Mouse (Mus musculus): ENCODE measurements around the gene Glis3. TPM values are rescaled to one million over a fixed set of nuclear protein-coding genes. Genes with fewer than 3 reads are reported as not detected.
A peak's percentile ranks its signal among the peaks of the same experiment; 100 is the strongest.

Gene Glis3
- total RNA-seq, 2 experiments from 2014 or later: 0.61 to 1.2 TPM

DNA sequence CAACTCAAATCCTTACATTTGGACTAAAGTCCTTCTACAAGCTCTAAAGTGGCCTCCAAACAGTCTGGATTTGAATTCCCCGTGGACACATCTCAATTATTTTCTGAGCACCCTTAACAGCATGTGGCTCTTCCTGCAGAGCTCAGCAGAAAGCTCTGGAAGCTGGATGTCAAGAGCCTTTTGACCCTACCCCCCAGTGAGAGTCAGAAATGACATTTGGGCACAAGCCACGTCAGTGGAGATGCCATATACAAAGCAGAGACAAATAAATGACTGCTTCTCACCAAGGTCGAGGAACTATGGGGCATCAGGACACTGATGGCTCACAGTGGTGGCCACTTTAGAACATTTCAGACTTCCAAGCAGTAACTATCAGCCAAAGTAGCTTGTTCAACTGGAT is 146.3 kb downstream of the Glis3 start:
- intact Hi-C loops (cut with DNase I): no loop called here
- no peak for DNase-seq
- no peak overlapping the region for H3K27ac ChIP-seq
- TF ChIP-seq CTCF (IDR thresholded peaks at IDR 0.05): no peak
- no peak overlapping the region for H3K4me3 ChIP-seq

DNA sequence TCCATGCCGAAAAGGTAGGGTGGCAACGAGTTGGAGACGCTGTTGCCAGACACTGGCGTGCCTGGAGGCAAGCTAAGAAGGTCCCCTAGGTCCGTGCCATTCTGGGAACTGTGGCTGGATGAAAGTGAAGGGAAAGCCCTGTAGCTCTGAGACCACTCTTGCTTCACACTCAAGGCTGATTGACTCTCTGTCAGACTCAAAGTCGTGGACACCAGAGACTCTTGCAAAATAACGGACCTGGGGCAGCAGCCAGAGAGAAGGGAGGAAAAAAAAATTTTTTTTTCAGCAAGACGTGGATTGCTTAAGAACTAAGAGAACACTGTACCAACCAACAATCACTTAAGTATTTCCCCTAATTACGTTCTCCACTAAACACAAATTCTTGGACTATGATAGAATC is 148.1 kb downstream of the Glis3 start:
- DNase-seq: no peak
- TF ChIP-seq CTCF (IDR thresholded peaks at IDR 0.05): no peak
- Histone ChIP-seq H3K4me3 (no peak overlapping the region), H3K27ac (no peak overlapping the region)
- intact Hi-C loops (cut with DNase I): no loop called here

DNA sequence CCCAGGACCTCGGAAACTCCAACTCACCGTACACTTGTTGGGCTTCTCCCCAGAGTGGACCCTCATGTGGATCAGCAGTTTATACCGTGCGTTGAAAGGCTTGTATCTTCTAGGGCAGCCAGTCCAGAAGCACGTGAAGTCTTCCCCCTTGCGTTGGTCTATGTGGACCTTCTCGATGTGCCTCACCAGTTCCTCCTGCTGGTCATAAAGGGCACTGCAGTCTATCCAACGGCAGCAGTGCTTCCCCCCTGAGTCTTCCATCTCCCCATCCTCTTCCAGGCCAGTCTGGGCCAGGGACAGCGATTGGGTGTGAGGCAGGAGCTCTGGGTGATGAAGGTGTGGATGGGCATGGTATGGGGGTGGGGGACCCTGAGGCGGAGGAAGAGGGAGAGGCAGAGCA is 149.0 kb downstream of the Glis3 start:
- no peak overlapping the region for H3K4me3 ChIP-seq

GRCm38 (mm10) chr19:28529006-28529405 is 150.9 kb downstream of the Glis3 start:
- H3K4me3 ChIP-seq: no peak overlapping the region
- no peak for TF ChIP-seq CTCF (IDR thresholded peaks at IDR 0.05)
- DNase-seq: no peak
- no peak overlapping the region for H3K27ac ChIP-seq
- intact Hi-C loops (cut with DNase I): no loop called here

More for the DNA sequence above, 149.0 kb downstream of the Glis3 start:
- no peak overlapping the region for H3K27ac ChIP-seq
- peak; percentile 58 for TF ChIP-seq CTCF (IDR thresholded peaks at IDR 0.05)
- DNase-seq: peak; percentile 30
- intact Hi-C loops (cut with DNase I): no loop called here

GRCm38 (mm10) chr19:28527446-28527845 is 152.4 kb downstream of the Glis3 start:
- Histone ChIP-seq H3K27ac (no peak overlapping the region), H3K4me3 (no peak overlapping the region)
- intact Hi-C loops (cut with DNase I): no loop called here
- TF ChIP-seq CTCF (IDR thresholded peaks at IDR 0.05): no peak
- DNase-seq: no peak

DNA sequence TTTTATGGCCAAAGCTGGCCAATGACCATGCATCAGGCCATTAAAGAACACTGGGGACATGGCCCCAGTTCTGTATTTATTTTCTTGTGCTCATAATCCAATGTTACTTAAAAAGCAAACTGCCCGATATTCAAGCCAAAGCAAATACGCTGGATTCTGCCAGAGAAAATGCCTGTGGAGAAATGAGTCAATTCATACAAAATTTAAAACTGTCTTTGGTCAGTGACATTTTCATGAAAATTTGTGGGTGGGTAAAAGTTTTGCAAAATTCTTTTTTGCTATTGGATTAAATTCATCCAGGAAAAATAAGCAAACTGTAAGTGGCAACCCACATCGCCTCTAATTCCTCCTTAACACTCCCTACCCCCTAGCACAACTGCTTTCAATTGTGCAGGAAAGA is 154.5 kb downstream of the Glis3 start:
- TF ChIP-seq CTCF (IDR thresholded peaks at IDR 0.05): no peak
- intact Hi-C loops (cut with DNase I): no loop called here

DNA sequence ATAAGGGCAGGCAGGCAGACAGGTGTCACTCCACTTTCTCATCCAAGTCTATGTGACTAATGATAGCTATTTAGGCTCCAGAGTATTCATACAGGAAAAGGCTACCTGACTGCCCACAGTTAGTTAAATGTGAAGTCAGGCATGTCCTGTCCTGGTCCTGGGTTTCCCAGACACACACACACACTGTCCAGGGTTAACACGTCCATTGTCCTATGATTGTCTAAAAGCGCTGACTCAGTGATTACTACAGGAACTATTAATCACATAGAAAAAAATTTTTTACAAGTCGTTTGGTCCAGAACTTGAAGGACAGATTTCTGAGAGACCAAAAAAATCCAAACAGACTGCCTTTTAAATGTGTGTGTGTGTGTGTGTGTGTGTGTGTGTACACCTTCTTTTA is 157.6 kb downstream of the Glis3 start:
- no peak overlapping the region for H3K27ac ChIP-seq
- DNase-seq: no peak
- intact Hi-C loops (cut with DNase I): no loop called here
- H3K4me3 ChIP-seq: no peak overlapping the region
- TF ChIP-seq CTCF (IDR thresholded peaks at IDR 0.05): no peak

More for the DNA sequence above, 154.5 kb downstream of the Glis3 start:
- Histone ChIP-seq H3K4me3 (no peak overlapping the region), H3K27ac (no peak overlapping the region)
- DNase-seq: no peak

DNA sequence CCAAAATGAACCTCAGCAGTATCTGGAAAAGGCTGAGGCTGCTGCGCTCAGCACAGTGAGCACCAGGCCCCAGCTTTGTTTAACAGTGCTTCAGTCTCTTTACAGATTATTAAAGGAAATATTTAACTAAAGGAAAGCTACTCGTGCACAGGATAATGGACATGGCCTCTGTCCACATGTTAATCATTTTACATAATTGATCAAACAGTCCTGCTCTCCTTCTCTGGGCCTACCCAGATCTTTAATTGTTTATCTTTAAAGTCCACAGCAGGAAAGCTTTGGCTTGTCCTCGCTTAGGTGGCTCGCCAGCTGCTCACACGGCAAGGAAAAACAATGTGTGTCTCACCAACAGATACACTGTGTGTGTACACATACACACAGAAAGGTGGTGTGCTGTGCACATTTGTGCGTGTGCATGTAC is 159.1 kb downstream of the Glis3 start:
- H3K4me3 ChIP-seq: no peak overlapping the region
- TF ChIP-seq CTCF (IDR thresholded peaks at IDR 0.05): no peak
- H3K27ac ChIP-seq: no peak overlapping the region
- intact Hi-C loops (cut with DNase I): no loop called here
- DNase-seq: no peak

DNA sequence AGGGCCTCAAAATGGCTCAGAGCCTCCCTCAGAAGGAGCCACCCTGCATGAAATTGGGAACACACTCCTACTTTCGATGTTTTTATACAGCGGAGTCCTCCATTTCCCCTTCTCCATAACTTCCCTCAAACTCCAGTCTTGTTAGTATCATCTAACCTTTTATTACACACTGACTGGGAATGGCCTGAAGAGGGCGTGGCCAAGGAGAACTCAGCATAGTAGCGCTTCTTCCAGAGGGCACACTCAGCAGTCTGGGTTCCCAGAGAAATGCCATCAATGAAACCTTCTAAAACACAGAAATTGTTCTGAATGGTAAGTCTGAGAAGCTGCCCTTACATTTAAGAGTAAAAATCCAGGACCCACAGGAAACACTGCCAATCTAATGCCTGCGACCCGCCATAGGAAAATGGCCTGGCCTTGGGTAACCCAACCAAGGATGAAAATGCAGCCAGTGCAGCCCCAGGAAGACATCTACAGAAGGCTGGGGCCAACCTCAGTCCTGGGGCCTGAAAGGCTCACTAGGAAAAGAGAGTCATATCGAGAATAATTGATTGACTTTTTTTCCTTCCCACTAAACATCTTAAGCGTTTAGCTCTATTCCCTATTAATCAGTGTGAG is 159.6 kb downstream of the Glis3 start:
- Histone ChIP-seq H3K27ac (no peak overlapping the region), H3K4me3 (no peak overlapping the region)
- TF ChIP-seq CTCF (IDR thresholded peaks at IDR 0.05): no peak
- no peak for DNase-seq
- intact Hi-C loops (cut with DNase I): no loop called here

DNA sequence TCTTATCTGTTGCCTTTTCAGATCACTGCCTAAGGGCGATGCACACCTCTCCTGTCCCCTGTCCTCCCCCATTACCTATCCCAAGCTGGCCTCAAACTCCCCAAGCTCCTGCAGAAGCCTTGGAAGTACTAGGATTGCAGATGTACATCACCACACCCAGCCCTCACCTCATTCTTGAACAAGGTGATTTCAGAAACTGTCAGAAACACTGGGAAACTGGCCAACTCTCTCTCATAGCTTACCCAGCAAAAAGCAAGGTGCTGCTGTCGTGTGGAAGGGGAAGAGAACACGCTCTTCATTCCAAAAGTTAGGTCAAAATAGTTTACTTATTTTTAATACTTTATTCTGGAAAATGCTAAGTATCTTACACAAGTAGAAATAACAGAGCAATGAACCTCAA is 160.6 kb downstream of the Glis3 start:
- no peak for TF ChIP-seq CTCF (IDR thresholded peaks at IDR 0.05)
- Histone ChIP-seq H3K4me3 (no peak overlapping the region), H3K27ac (no peak overlapping the region)
- no peak for DNase-seq
- intact Hi-C loops (cut with DNase I): no loop called here

DNA sequence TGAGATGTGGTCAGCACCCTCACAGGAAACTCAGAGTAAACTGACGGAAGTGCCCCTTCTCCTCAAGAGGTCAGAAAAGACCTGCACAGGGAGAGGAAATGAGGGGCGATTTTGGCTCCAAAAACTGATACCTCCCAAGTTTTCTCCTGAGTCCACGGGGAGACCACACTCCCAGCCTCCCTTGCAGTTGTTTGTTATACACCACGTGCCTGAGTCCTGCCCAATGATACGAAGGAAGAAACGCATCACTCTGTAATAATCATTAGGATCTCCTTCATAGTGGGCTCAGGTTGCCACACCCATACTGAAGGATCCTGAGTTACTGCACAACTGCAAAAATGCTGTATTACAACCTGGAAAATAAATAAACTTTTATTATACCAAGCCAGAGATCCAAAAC is 161.0 kb downstream of the Glis3 start:
- no peak for DNase-seq
- H3K4me3 ChIP-seq: no peak overlapping the region
- intact Hi-C loops (cut with DNase I): no loop called here
- no peak overlapping the region for H3K27ac ChIP-seq
- TF ChIP-seq CTCF (IDR thresholded peaks at IDR 0.05): no peak

DNA sequence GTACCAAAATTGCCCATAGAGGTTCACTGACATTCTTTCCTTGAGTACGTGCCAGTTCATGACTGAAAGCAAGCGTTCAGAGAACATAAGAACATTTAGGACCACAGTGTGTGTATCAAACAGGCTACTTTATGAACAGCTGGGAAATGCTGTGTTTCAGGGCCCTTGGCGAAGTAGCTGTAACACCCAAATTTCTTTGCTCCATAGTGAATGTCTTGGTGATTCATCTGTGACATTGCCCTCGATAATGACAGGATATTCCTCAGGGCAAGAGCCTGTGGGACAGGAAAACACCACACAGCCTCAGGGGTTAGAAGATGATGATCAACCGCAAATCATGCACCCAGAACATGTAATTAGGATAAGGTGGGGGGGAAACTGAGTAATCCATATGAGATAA is 161.6 kb downstream of the Glis3 start:
- no peak overlapping the region for H3K27ac ChIP-seq

GRCm38 (mm10) chr19:28517464-28518080 is 162.3 kb downstream of the Glis3 start:
- TF ChIP-seq CTCF (IDR thresholded peaks at IDR 0.05): no peak
- no peak overlapping the region for H3K4me3 ChIP-seq
- no peak for DNase-seq
- intact Hi-C loops (cut with DNase I): no loop called here
- no peak overlapping the region for H3K27ac ChIP-seq

More for the DNA sequence above, 161.6 kb downstream of the Glis3 start:
- no peak overlapping the region for H3K4me3 ChIP-seq
- intact Hi-C loops (cut with DNase I): no loop called here
- TF ChIP-seq CTCF (IDR thresholded peaks at IDR 0.05): no peak
- DNase-seq: no peak

GRCm38 (mm10) chr19:28516487-28516886 is 163.4 kb downstream of the Glis3 start:
- TF ChIP-seq CTCF (IDR thresholded peaks at IDR 0.05): no peak
- no peak overlapping the region for H3K4me3 ChIP-seq
- intact Hi-C loops (cut with DNase I): no loop called here
- H3K27ac ChIP-seq: no peak overlapping the region
- DNase-seq: no peak
